Mouse (Mus musculus): ENCODE measurements around the gene Tex9. TPM values are rescaled to one million over a fixed set of nuclear protein-coding genes. Genes with fewer than 3 reads are reported as not detected.

The Tex9 gene
- polyA plus RNA-seq, 1 experiment, result 14.1 TPM

DNA sequence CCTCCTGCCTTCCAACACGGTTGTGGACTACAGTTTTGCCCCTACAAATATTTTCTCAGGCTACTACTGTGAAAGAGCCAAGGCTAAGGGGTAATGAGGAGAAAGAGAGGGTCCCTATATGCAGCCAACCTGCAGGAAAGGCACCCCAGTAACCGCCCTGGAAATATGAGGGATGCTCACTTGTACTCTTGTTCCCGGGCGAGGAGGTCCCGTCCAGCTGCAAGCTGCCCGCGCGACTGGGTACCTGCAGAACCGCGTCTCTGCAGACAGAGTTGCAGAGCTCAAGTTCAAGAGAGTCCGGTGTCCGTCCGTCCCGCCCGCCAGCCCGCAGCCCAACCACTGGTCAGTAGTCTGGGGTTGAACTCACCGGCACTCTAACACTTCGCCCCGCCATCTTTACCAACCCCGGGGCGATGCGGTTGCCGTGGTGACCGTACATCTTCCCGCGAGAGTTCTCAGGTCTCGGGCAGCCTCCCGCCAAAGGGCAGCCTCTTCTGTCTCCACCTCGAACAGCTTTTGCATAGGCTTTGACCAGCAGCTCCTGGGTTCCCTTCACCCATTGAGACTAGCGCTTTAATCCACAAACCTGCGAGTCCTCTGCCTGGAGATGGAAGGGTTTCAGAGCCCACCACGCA is 336 bp downstream of the Tex9 start:
- Histone ChIP-seq H3K27ac (ENCODE audit: insufficient read depth, low read length) (0 out of 2 replicates have a peak overlapping the region, but pooled peaks have one; percentile 3), H3K4me1 (ENCODE audit: control insufficient read depth, insufficient read depth, low read length) (peaks cover 2% of the 10 kb centered on the region), H3K4me3 (ENCODE audit: insufficient read depth, low read length) (peak overlapping the region; percentile 46)
- TF ChIP-seq CTCF (IDR thresholded peaks at IDR 0.05; ENCODE audit: extremely low read depth, insufficient read depth, low read length) (no peak), POLR2A (IDR thresholded peaks at IDR 0.05; ENCODE audit: extremely low read depth, insufficient read depth, low read length) (peak; percentile 89)

DNA sequence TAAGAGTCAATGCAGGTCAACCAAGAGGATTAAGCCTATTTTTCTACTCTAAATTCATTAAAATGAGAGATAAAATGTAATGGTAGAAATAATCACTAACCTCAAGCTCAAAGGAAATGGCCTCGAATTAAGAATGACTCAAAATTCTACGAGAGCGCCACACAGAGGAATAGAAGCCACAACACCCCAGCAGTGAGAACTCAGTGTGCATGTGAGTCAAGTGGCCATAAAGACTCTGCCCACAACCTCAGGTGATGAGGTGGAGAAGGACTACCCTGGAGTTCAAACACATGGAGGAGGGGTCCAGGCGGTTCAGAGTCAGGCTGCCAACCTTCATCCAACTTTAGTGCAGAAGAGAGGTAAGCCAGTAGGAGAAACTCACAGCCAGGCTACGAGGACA is 2.9 kb downstream of the Tex9 start:
- no peak overlapping the region for H3K27ac ChIP-seq (ENCODE audit: insufficient read depth, low read length)
- H3K4me1 ChIP-seq (ENCODE audit: control insufficient read depth, insufficient read depth, low read length), result peaks cover 2% of the 10 kb centered on the region
- no peak for TF ChIP-seq CTCF (IDR thresholded peaks at IDR 0.05; ENCODE audit: extremely low read depth, insufficient read depth, low read length)
- TF ChIP-seq POLR2A (IDR thresholded peaks at IDR 0.05; ENCODE audit: extremely low read depth, insufficient read depth, low read length), result no peak
- no peak overlapping the region for H3K4me3 ChIP-seq (ENCODE audit: insufficient read depth, low read length)

GRCm38 (mm10) chr9:72488523-72488922 is 3.5 kb downstream of the Tex9 start:
- Histone ChIP-seq H3K4me1 (ENCODE audit: control insufficient read depth, insufficient read depth, low read length) (peaks cover 2% of the 10 kb centered on the region), H3K27ac (ENCODE audit: insufficient read depth, low read length) (no peak overlapping the region), H3K4me3 (ENCODE audit: insufficient read depth, low read length) (no peak overlapping the region)
- no peak for TF ChIP-seq CTCF (IDR thresholded peaks at IDR 0.05; ENCODE audit: extremely low read depth, insufficient read depth, low read length)
- no peak for TF ChIP-seq POLR2A (IDR thresholded peaks at IDR 0.05; ENCODE audit: extremely low read depth, insufficient read depth, low read length)

GRCm38 (mm10) chr9:72479276-72479675 is 12.7 kb downstream of the Tex9 start:
- Histone ChIP-seq H3K27ac (ENCODE audit: insufficient read depth, low read length) (no peak overlapping the region), H3K4me1 (ENCODE audit: control insufficient read depth, insufficient read depth, low read length) (no peaks in the 10 kb centered on the region), H3K4me3 (ENCODE audit: insufficient read depth, low read length) (no peak overlapping the region)
- TF ChIP-seq CTCF (IDR thresholded peaks at IDR 0.05; ENCODE audit: extremely low read depth, insufficient read depth, low read length), result no peak

DNA sequence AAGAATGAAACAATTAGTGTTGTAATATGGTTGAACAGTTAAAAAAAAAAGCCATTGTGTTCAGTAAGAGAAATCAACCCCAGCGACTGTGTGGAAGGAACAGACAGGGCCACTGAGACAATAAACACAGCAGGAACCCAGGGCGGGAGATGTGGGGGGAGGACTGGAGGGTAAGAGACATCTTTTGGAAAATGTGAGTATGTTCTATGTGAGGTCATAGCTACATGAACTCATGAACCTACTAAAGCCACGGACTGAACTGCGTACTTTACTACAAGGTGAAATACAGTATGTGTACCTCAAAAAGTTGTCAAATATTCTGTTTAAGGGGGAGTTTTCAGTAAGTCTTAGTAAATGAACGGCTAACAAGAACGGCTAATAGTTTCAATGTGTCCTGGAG is 14.7 kb downstream of the Tex9 start:
- no peak for TF ChIP-seq CTCF (IDR thresholded peaks at IDR 0.05; ENCODE audit: extremely low read depth, insufficient read depth, low read length)
- TF ChIP-seq POLR2A (IDR thresholded peaks at IDR 0.05; ENCODE audit: extremely low read depth, insufficient read depth, low read length), result no peak
- no peak overlapping the region for H3K27ac ChIP-seq (ENCODE audit: insufficient read depth, low read length)
- no peaks in the 10 kb centered on the region for H3K4me1 ChIP-seq (ENCODE audit: control insufficient read depth, insufficient read depth, low read length)
- no peak overlapping the region for H3K4me3 ChIP-seq (ENCODE audit: insufficient read depth, low read length)

DNA sequence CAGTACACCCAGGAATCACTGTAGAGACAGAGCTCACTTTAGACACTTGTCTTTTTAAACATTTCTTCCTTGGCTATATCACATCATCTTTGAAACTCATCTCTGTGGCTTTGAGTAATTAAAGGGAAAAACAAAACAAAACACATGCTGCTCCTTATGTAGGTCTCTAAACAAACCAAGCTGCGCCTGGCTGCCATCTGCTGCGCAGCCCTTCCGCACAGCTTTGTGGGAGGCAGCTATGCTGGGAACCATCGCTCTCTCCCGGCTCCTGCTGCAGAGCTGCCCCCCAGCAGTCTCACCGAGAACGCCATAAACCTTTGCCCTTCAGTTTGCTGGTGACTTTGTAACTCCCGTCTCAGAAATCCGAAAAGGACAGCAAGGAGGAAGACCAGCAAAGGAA is 16.5 kb downstream of the Tex9 start:
- Histone ChIP-seq H3K27ac (ENCODE audit: insufficient read depth, low read length) (no peak overlapping the region), H3K4me1 (ENCODE audit: control insufficient read depth, insufficient read depth, low read length) (no peaks in the 10 kb centered on the region), H3K4me3 (ENCODE audit: insufficient read depth, low read length) (no peak overlapping the region)
- no peak for TF ChIP-seq POLR2A (IDR thresholded peaks at IDR 0.05; ENCODE audit: extremely low read depth, insufficient read depth, low read length)
- TF ChIP-seq CTCF (IDR thresholded peaks at IDR 0.05; ENCODE audit: extremely low read depth, insufficient read depth, low read length), result no peak

GRCm38 (mm10) chr9:72469851-72470250 is 22.2 kb downstream of the Tex9 start:
- Histone ChIP-seq H3K4me1 (ENCODE audit: control insufficient read depth, insufficient read depth, low read length) (no peaks in the 10 kb centered on the region), H3K4me3 (ENCODE audit: insufficient read depth, low read length) (no peak overlapping the region), H3K27ac (ENCODE audit: insufficient read depth, low read length) (no peak overlapping the region)
- TF ChIP-seq POLR2A (IDR thresholded peaks at IDR 0.05; ENCODE audit: extremely low read depth, insufficient read depth, low read length) (no peak), CTCF (IDR thresholded peaks at IDR 0.05; ENCODE audit: extremely low read depth, insufficient read depth, low read length) (no peak)

- no peak overlapping the region for H3K4me3 ChIP-seq (ENCODE audit: insufficient read depth, low read length)
- H3K4me1 ChIP-seq (ENCODE audit: control insufficient read depth, insufficient read depth, low read length), result no peaks in the 10 kb centered on the region
- TF ChIP-seq POLR2A (IDR thresholded peaks at IDR 0.05; ENCODE audit: extremely low read depth, insufficient read depth, low read length), result no peak
- no peak for TF ChIP-seq CTCF (IDR thresholded peaks at IDR 0.05; ENCODE audit: extremely low read depth, insufficient read depth, low read length)
- no peak overlapping the region for H3K27ac ChIP-seq (ENCODE audit: insufficient read depth, low read length)
These were observed 23.4 kb downstream of the Tex9 start for GRCm38 (mm10) chr9:72468616-72469015.

- H3K27ac ChIP-seq (ENCODE audit: insufficient read depth, low read length), result no peak overlapping the region
- TF ChIP-seq POLR2A (IDR thresholded peaks at IDR 0.05; ENCODE audit: extremely low read depth, insufficient read depth, low read length) (no peak), CTCF (IDR thresholded peaks at IDR 0.05; ENCODE audit: extremely low read depth, insufficient read depth, low read length) (peak; percentile 71)
- H3K4me1 ChIP-seq (ENCODE audit: control insufficient read depth, insufficient read depth, low read length), result no peaks in the 10 kb centered on the region
- no peak overlapping the region for H3K4me3 ChIP-seq (ENCODE audit: insufficient read depth, low read length)
These were observed 24.2 kb downstream of the Tex9 start for GRCm38 (mm10) chr9:72467551-72468407.

DNA sequence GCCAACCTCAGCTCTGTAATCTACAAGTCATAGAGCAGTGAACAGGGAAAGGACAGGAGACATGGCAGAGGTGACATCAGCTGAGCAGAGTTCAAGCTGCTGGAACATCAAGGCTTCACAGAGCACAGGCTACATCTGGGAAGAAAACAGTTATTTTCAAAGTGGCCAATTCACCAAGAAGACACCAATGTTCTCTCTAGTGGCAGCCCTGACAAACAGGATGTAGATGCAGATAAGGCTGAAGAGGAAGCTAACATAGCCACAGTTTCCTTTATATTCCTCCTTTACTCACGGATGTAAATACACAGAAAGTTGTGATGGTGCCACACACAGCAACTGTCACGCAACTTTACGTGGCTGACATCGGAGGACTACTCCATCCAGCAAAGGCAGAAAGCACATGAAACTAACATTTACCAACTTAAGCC is 26.2 kb downstream of the Tex9 start:
- TF ChIP-seq POLR2A (IDR thresholded peaks at IDR 0.05; ENCODE audit: extremely low read depth, insufficient read depth, low read length) (no peak), CTCF (IDR thresholded peaks at IDR 0.05; ENCODE audit: extremely low read depth, insufficient read depth, low read length) (no peak)
- no peak overlapping the region for H3K4me3 ChIP-seq (ENCODE audit: insufficient read depth, low read length)
- H3K27ac ChIP-seq (ENCODE audit: insufficient read depth, low read length), result no peak overlapping the region
- no peaks in the 10 kb centered on the region for H3K4me1 ChIP-seq (ENCODE audit: control insufficient read depth, insufficient read depth, low read length)
